Mouse (Mus musculus) limb, embryonic 10.5 days (tissue): Measurements from ENCODE around the gene Pik3cd. TPM values are rescaled to one million over a fixed set of nuclear protein-coding genes. Genes with fewer than 3 reads are reported as not detected.

Experiments used
- DNase-seq: peaks from one replicate; pipeline ENCODE4 v3.0.0-alpha.2; 2017; ENCODE audit warnings: low spot score
- H3K27ac ChIP-seq: fragments of 300-500 bp; sonication (generic); 2 replicates; pipeline ENCODE4 v1.5.1; 2016; ENCODE audit warnings: mild to moderate bottlenecking
- H3K27me3 ChIP-seq: fragments of 300-500 bp; sonication (generic); 2 replicates; pipeline ENCODE4 v1.6.1; 2016; ENCODE audit warnings: low read depth, mild to moderate bottlenecking; ENCODE audit not compliant: poor library complexity, severe bottlenecking
- H3K36me3 ChIP-seq: fragments of 300-500 bp; sonication (generic); 2 replicates; pipeline ENCODE4 v1.6.1; 2016; ENCODE audit warnings: mild to moderate bottlenecking, moderate library complexity
- H3K4me1 ChIP-seq: fragments of 300-500 bp; sonication (generic); 2 replicates; pipeline ENCODE4 v1.6.1; 2016
- H3K4me3 ChIP-seq: fragments of 300-500 bp; sonication (generic); 2 replicates; pipeline ENCODE4 v1.5.1; 2016; ENCODE audit warnings: mild to moderate bottlenecking, moderate library complexity
- H3K9me3 ChIP-seq: fragments of 300-500 bp; sonication (generic); replicated peaks from 2 replicates; pipeline ENCODE4 v1.6.1; 2016; ENCODE audit warnings: mild to moderate bottlenecking
- WGBS: fragments of 180-500 bp; shearing (Covaris S2); methylation state at CpG from one replicate; pipeline ENCODE4 v1.1.7; 2016; 5-methylcytosine and 5-hydroxymethylcytosine counted together
- polyA plus RNA-seq: library from polyadenylated mRNA; unstranded; fragments of >200 nt; fragmentation: Nextera tagmentation; extraction: Ambion mirVana; gene quantifications from 2 replicates; pipeline ENCODE4 v1.2.1, GENCODE M21; 2016

Gene Pik3cd
- polyA plus RNA-seq, 1 experiment from 2014 or later, result 3.4 TPM

DNA sequence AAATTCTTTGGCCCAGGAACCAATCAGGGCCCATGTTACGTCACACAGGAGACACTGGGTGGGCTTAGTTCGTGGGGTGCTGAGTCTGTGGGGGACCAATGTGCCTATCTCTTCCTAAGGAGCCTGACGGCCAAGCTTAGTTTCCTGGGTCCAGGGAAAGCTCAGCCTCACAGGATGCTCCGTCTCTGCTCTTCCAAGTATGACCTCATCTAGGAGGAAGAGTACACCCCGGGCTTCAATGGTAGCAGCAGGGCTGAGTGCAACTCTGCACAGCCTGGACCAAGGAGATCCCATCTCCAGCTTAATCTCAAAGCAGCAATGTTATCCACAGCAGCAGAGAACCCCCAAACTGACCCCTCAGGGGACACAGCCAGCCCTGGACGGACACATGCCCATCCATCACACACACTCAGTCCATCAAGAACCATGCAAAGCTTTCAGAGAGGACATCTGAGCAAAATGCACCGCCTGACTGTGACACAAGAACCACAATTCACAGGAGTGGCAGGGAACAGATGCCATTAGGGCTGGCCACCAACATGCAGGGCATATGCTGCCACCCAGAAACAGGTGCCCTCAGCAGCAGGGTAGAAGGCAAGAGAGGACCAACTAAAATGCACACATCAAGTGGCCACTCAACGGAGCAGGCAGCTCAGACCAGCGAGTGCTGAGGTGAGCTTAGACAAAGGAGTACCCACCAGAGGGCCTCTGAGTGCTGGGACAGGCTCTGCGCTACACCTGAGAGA, 32.5 kb upstream of the Pik3cd start:
- peaks cover 48% of the 10 kb centered on the region for H3K36me3 ChIP-seq
- peaks cover 63% of the 10 kb centered on the region for H3K4me1 ChIP-seq
- 87% methylated on average over 10 of the region's 10 CpGs for WGBS
- H3K4me3 ChIP-seq, result 0 out of 2 replicates have a peak overlapping the region, but pooled peaks have one; percentile 9
- no peaks in the 10 kb centered on the region for H3K9me3 ChIP-seq
- 0 out of 2 replicates have a peak overlapping the region, but pooled peaks have one; percentile 11 for H3K27ac ChIP-seq
- no peak for DNase-seq
- H3K27me3 ChIP-seq, result no peaks in the 10 kb centered on the region

DNA sequence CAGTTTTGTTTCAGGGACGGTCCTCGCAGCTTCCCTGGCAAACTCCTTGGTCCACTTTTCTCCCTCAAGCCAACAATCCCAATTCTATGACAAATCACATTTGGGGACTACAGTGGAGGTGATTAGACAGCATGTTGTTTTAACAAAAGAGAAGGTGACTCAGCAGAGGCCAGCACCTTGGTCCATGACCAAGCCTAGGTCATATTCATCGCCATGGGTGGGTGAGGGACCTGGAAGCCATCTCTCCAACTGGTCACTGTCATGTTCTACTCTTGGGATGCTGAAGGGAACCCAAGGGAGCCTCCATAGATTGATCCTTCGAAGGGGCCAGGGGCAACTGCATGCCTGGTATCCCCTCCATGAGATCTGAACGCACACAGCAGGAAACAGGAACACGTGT, 31.9 kb upstream of the Pik3cd start:
- 88% methylated on average over 6 of the region's 6 CpGs for WGBS
- peaks cover 68% of the 10 kb centered on the region for H3K4me1 ChIP-seq

DNA sequence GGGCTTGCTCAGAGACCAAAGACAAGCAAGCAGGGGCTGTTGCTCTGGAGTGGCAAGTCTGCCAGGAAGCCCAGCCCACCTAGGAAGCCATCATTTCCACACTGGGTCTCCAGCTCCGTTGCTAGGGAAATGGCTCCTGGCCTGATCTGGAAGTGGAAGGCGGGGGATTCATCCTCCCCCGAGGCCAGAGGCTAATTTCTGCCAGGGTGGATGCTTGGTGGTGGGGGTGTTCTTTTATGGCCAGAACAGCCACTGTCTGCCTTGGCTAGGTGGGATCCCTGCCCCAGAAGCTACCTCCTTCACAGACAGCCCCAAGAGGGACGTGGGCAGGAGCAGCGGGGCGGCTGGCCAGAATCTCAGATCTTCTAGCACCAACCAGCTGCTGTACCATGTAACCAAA, 31.4 kb upstream of the Pik3cd start:
- 47% methylated on average over 6 of the region's 6 CpGs for WGBS
- peak overlapping the region; percentile 50; the same call in 1 of the 2 replicates for H3K27ac ChIP-seq
- no peaks in the 10 kb centered on the region for H3K9me3 ChIP-seq
- H3K4me1 ChIP-seq, result peaks cover 72% of the 10 kb centered on the region
- DNase-seq, result no peak
- H3K36me3 ChIP-seq, result peaks cover 59% of the 10 kb centered on the region
- no peaks in the 10 kb centered on the region for H3K27me3 ChIP-seq
- no peak overlapping the region for H3K4me3 ChIP-seq

More for the DNA sequence above, 31.9 kb upstream of the Pik3cd start:
- Histone ChIP-seq H3K4me3 (no peak overlapping the region), H3K9me3 (no peaks in the 10 kb centered on the region), H3K27ac (0 out of 2 replicates have a peak overlapping the region, but pooled peaks have one; percentile 50), H3K27me3 (no peaks in the 10 kb centered on the region), H3K36me3 (peaks cover 54% of the 10 kb centered on the region)
- DNase-seq, result no peak

DNA sequence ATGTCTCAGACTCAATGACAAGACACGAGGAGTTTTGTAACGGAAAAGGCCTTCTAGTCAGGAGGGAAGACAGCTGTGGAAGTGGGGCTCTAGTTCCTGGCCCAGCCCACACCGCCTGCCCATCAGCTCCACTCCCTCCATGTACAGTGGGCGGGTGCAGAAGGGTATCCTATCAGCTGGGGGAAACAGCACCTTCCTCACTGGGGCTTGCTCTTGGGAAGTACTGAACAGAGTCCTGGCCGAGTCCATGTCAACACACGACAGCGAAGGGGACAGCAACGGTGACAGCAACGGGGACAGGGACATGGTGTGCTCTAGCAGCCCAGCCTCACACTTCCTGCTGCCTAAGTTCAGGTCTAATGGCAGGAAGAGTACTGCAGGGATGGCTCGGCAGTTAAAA, 30.4 kb upstream of the Pik3cd start:
- 88% methylated on average over 10 of the region's 10 CpGs for WGBS
- no peaks in the 10 kb centered on the region for H3K27me3 ChIP-seq
- DNase-seq, result no peak
- H3K4me1 ChIP-seq, result peaks cover 66% of the 10 kb centered on the region
- H3K27ac ChIP-seq, result no peak overlapping the region; the same call in 1 of the 2 replicates
- peaks cover 69% of the 10 kb centered on the region for H3K36me3 ChIP-seq
- H3K4me3 ChIP-seq, result no peak overlapping the region
- no peaks in the 10 kb centered on the region for H3K9me3 ChIP-seq

DNA sequence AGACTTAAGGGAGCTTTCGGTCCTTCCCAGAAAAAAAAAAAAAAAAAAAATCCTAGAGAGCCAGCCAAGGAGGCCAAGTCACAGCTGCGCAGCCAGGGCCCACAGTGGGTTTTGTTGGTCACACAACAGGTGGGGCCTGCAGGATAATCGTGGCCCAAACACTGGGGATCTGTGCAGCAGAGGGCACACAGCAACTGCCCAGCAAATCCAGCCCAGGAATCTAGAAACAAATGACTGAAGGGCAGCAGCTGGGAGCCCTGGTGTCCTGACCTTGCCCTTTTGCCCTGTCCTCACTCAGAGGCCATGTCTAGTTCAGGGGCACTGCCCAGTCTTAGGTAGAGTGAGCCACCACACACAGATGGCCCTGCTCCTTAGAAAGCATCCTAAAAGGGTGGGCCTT, 29.9 kb upstream of the Pik3cd start:
- Histone ChIP-seq H3K4me3 (no peak overlapping the region), H3K27ac (no peak overlapping the region; the same call in 1 of the 2 replicates), H3K9me3 (no peaks in the 10 kb centered on the region), H3K4me1 (peaks cover 66% of the 10 kb centered on the region), H3K36me3 (peaks cover 73% of the 10 kb centered on the region), H3K27me3 (no peaks in the 10 kb centered on the region)
- DNase-seq, result no peak
- WGBS, result 93% methylated on average over 3 of the region's 3 CpGs

DNA sequence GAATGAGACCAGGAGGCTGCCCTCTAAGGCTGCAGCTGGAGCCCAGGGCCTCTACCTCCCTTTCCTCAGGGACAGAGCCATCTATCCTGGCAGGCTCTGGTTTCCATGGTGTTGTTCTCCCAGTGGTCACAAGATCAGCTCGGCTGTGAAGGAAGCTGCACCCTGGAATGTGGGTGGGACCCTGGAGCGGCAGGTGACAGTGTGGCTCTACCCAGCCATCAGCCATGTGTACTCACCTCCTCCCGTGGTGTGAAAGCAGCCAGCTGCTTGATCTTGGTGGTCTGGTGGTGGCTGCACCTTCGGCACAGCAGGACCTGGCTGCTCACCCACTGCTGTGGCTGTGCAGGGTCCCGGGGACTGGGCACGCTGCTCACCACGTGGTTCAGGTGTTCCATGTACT, 28.5 kb upstream of the Pik3cd start:
- WGBS, result 82% methylated on average over 7 of the region's 7 CpGs
- no peak for DNase-seq
- H3K27me3 ChIP-seq, result no peaks in the 10 kb centered on the region
- no peak overlapping the region for H3K4me3 ChIP-seq
- no peak overlapping the region for H3K27ac ChIP-seq
- H3K4me1 ChIP-seq, result peaks cover 55% of the 10 kb centered on the region
- no peaks in the 10 kb centered on the region for H3K9me3 ChIP-seq
- peaks cover 86% of the 10 kb centered on the region for H3K36me3 ChIP-seq

DNA sequence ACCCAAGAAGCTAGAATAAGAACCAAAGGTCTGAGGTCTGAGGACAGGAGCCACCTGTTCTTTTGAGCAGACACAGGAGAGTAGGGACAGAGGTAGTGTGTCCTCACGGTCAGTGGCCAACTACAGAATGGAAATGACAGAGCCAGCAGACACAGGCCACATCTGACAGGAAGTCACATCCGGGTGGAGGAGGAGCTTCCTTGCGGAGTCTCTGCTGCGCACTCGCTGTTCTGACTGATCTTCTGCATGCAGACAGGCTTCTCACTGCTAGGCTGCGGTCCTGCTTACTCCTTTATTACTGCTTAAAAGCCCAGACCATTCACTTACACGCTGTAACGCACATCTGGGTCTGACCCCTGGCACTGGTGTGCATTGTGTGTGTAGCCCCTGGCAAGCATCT, 26.4 kb upstream of the Pik3cd start:
- Histone ChIP-seq H3K4me1 (peaks cover 38% of the 10 kb centered on the region), H3K27me3 (no peaks in the 10 kb centered on the region), H3K36me3 (peaks cover 90% of the 10 kb centered on the region), H3K27ac (no peak overlapping the region; the same call in 1 of the 2 replicates), H3K4me3 (no peak overlapping the region), H3K9me3 (no peaks in the 10 kb centered on the region)
- no peak for DNase-seq
- 91% methylated on average over 8 of the region's 8 CpGs for WGBS

DNA sequence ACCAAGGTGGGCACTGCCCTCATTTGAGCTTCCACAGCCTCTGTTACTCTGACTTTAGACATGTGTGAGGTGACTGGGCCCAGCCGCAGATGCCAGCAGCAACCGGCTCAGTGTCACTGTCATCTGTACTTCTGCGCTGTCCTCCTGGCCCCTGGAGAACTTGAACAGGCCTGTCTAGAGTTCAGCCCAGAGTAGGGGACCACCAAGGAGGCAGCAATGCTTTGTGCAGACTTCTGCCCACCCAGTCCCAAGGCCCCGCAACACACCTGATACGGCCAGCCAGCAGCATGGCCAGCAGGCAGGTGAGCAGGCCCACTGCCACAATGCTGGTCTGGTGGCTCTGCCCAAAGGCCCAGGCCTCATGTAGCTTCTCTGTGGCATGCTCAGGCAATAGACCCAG, 25.3 kb upstream of the Pik3cd start:
- DNase-seq, result no peak
- peaks cover 26% of the 10 kb centered on the region for H3K4me1 ChIP-seq
- no peak overlapping the region for H3K4me3 ChIP-seq
- no peaks in the 10 kb centered on the region for H3K27me3 ChIP-seq
- no peaks in the 10 kb centered on the region for H3K9me3 ChIP-seq
- peaks cover 99% of the 10 kb centered on the region for H3K36me3 ChIP-seq
- no peak overlapping the region for H3K27ac ChIP-seq
- WGBS, result 94% methylated on average over 5 of the region's 5 CpGs

DNA sequence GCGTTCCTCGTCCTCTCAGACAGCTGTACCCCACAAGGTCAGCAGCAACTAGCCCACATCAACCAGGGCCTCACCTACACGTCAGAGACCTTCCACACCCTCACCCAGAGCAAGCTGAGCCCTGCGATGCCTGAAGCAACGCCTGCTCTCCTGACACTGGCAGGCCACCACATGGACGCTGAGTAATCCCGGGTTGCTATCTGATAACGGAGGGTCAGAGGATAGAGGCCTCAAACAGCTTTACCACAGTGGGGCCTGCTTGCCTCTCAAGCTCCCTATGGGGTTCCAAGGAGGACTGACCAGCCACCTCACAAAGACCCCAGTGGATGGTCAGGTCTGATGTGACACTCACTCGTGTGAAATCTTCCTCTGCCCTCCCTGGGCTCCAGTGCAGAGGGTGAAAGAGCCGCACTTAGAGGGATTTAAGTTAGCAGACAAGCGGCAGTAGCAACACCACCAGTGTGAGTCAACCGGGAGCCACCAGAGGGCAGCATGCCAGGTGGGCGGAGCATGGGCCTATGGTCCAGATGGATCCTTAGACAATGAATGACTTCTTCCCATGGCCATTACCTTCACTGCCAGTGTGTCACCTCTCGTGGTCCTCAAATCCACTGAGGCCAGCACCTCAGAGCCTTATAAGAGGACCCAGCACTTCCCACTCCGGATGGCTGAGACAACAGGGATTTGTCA, 23.4 kb upstream of the Pik3cd start:
- Histone ChIP-seq H3K9me3 (no peaks in the 10 kb centered on the region), H3K4me1 (peaks cover 18% of the 10 kb centered on the region), H3K4me3 (no peak overlapping the region), H3K36me3 (peaks cover 100% of the 10 kb centered on the region), H3K27me3 (no peaks in the 10 kb centered on the region), H3K27ac (no peak overlapping the region)
- peak; percentile 71 for DNase-seq
- 77% methylated on average over 15 of the region's 15 CpGs for WGBS

DNA sequence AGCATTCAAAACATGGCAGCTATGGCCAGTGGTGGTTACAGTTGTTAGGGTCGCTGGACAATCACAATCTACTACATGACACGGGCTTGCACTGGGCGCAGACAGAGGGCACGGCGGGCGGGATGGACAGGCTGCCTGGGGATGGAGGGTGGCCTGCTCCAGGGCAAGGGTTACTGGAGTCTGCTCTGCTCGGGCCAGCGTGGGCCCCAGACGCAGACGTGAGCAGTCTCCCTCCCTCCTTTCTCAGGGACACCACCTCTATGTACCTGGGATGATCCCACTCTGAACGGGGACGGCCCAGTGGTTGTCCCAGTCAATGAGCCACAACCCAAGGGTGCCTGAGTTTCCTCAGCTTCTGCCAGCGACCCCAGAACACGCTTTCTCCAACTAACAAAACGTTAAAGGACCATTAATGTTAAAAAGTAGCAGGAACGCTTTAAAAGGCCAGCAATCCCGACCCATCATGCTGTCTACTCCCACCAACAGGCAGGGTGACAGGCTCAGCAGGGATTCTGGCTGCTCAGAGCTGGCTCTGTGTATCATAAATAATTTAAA, 22.6 kb upstream of the Pik3cd start:
- no peak for DNase-seq
- Histone ChIP-seq H3K27ac (no peak overlapping the region), H3K36me3 (peaks cover 100% of the 10 kb centered on the region), H3K9me3 (no peaks in the 10 kb centered on the region), H3K4me1 (peaks cover 16% of the 10 kb centered on the region), H3K4me3 (no peak overlapping the region), H3K27me3 (no peaks in the 10 kb centered on the region)
- 92% methylated on average over 17 of the region's 17 CpGs for WGBS

DNA sequence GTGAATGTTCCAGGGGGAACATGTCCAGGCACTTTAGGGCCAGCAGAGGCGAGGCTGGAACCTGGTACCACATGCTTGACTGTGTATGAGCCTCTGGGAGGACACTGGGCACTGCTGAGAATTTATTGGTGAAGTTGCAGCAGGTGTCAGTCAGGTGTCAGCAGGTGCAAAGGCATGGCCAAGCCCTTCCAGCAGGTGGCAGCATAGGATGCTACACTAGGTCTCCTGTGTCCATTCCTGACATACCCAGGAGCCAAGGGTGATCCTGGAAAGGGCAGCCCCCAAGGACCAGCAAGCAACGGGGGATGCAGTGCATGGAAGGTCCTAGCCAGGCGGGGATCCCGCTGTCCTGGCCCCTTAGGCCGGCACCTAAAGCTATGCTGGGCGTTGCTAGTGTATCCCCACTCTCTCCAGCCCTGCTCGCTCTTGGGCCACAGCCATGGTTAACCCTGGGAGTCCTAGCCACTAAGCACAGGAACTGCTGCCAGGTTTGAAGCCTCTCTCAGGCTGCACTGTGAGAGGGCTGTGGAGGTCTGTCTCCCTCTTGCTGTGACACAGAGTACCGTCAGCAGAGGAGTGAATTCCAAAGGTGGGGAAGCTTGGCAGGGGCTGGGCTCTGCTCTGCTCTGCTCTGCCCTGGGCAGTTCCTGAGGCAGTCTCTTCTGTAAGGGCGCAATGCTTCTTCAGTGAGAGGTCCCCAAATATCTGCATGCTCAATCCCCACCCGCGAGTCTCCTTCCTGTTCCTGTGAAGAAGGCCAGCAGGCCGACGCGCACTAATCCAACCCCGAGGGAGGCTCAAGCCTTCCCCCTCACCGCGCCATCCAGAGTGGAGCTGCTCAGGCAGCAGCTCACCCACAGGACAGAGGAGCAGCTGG, 21.7 kb upstream of the Pik3cd start:
- peak; percentile 55 for DNase-seq

DNA sequence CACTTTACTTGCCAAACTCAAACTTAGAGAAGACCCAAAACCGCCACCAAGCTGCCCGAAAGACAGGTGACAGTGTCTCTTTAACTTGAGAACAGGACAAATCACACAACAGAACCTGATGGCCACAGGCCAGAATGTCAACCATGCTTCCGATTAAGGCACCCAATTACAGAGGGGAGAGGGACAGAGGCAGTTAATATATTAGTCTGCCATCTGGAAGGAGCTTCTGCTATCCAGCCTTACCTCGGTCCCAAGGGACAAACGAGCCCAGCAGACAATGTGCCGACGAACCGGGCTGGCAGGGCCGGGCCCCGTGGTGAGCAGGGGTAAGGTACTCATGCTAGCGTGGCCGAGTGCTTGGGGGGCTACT, 20.6 kb upstream of the Pik3cd start:
- no peak overlapping the region for H3K4me3 ChIP-seq
- no peaks in the 10 kb centered on the region for H3K9me3 ChIP-seq
- peaks cover 7% of the 10 kb centered on the region; the same call in 1 of the 2 replicates for H3K4me1 ChIP-seq
- 92% methylated on average over 12 of the region's 12 CpGs for WGBS
- no peak for DNase-seq
- H3K27me3 ChIP-seq, result no peaks in the 10 kb centered on the region
- H3K27ac ChIP-seq, result no peak overlapping the region
- peaks cover 100% of the 10 kb centered on the region for H3K36me3 ChIP-seq

More for the DNA sequence above, 21.7 kb upstream of the Pik3cd start:
- Histone ChIP-seq H3K4me3 (no peak overlapping the region), H3K4me1 (peaks cover 10% of the 10 kb centered on the region), H3K27ac (no peak overlapping the region), H3K9me3 (no peaks in the 10 kb centered on the region), H3K36me3 (peaks cover 100% of the 10 kb centered on the region), H3K27me3 (no peaks in the 10 kb centered on the region)
- WGBS, result 85% methylated on average over 17 of the region's 17 CpGs
